Mouse (Mus musculus) heart, adult 11 months (tissue): ENCODE measurements around the gene Gm12216.

Experiments
- DNase-seq: peaks from one replicate; pipeline ENCODE4 v3.0.0; 2022

Gene Gm12216

GRCm38 (mm10) chr11:53820516-53821170, 38.4 kb downstream of the Gm12216 start:
- DNase-seq, result peak; percentile 90

GRCm38 (mm10) chr11:53819511-53819910, 39.5 kb downstream of the Gm12216 start:
- DNase-seq, result peak; percentile 93

GRCm38 (mm10) chr11:53818794-53819193, 40.3 kb downstream of the Gm12216 start:
- DNase-seq, result peak; percentile 98

- DNase-seq, result peak; percentile 90
Measured at GRCm38 (mm10) chr11:53816841-53817375, 42.1 kb downstream of the Gm12216 start.

- no peak for DNase-seq
Measured at GRCm38 (mm10) chr11:53814810-53815209, 44.2 kb downstream of the Gm12216 start.

- peak; percentile 98 for DNase-seq
Measured at GRCm38 (mm10) chr11:53813001-53813868, 45.8 kb downstream of the Gm12216 start.

GRCm38 (mm10) chr11:53811312-53811711, 47.7 kb downstream of the Gm12216 start:
- DNase-seq, result no peak

- DNase-seq, result no peak
Measured at GRCm38 (mm10) chr11:53810749-53811148, 48.3 kb downstream of the Gm12216 start.

- peak; percentile 83 for DNase-seq
Measured at GRCm38 (mm10) chr11:53810156-53810555, 48.9 kb downstream of the Gm12216 start.

- no peak for DNase-seq
Measured at GRCm38 (mm10) chr11:53809354-53809753, 49.7 kb downstream of the Gm12216 start.

- DNase-seq, result peak; percentile 99
Measured at GRCm38 (mm10) chr11:53805786-53806185, 53.3 kb downstream of the Gm12216 start.

GRCm38 (mm10) chr11:53804569-53805344, 54.3 kb downstream of the Gm12216 start:
- no peak for DNase-seq

GRCm38 (mm10) chr11:53803494-53803893, 55.6 kb downstream of the Gm12216 start:
- no peak for DNase-seq

- no peak for DNase-seq
Measured at GRCm38 (mm10) chr11:53803093-53803492, 56.0 kb downstream of the Gm12216 start.

GRCm38 (mm10) chr11:53800975-53801374, 58.1 kb downstream of the Gm12216 start:
- DNase-seq, result no peak

GRCm38 (mm10) chr11:53800036-53800435, 59.0 kb downstream of the Gm12216 start:
- no peak for DNase-seq

GRCm38 (mm10) chr11:53798041-53798711, 60.9 kb downstream of the Gm12216 start:
- peak; percentile 94 for DNase-seq

GRCm38 (mm10) chr11:53797386-53797920, 61.6 kb downstream of the Gm12216 start:
- peak; percentile 88 for DNase-seq

GRCm38 (mm10) chr11:53796409-53797151, 62.5 kb downstream of the Gm12216 start:
- DNase-seq, result peak; percentile 99

GRCm38 (mm10) chr11:53795813-53796212, 63.2 kb downstream of the Gm12216 start:
- DNase-seq, result peak; percentile 93
